Mouse (Mus musculus) heart, postnatal 0 days (tissue): ENCODE data around the gene Pccb. TPM values are rescaled to one million over a fixed set of nuclear protein-coding genes. Genes with fewer than 3 reads are reported as not detected.

Experiments used
- ATAC-seq: fragments of 200-750 bp; cut with Nextera tagmentation; 2 replicates; pipeline ENCODE4 v1.8.0; 2017; ENCODE audit warnings: low read depth, moderate number of reproducible peaks, moderate library complexity; ENCODE audit not compliant: insufficient read depth
- DNase-seq: peaks from one replicate; pipeline ENCODE4 v3.0.0-alpha.2; 2016; ENCODE audit warnings: low spot score
- H3K27ac ChIP-seq: fragments of 300-500 bp; sonication (generic); 2 replicates; pipeline ENCODE4 v1.5.1; 2014; ENCODE audit warnings: low read depth, mild to moderate bottlenecking
- H3K27me3 ChIP-seq: fragments of 300-500 bp; sonication (generic); 2 replicates; pipeline ENCODE4 v1.6.1; 2014; ENCODE audit warnings: low read length, mixed read lengths; ENCODE audit not compliant: control insufficient read depth, insufficient read depth
- H3K36me3 ChIP-seq: fragments of 300-500 bp; sonication (generic); replicated peaks from 2 replicates; pipeline ENCODE4 v1.6.1; 2014; ENCODE audit warnings: low read length, mixed read lengths; ENCODE audit not compliant: control insufficient read depth, insufficient read depth
- H3K4me1 ChIP-seq: fragments of 300-500 bp; sonication (generic); 2 replicates; pipeline ENCODE4 v1.6.1; 2014; ENCODE audit warnings: antibody characterized with exemption; ENCODE audit not compliant: control insufficient read depth, insufficient read depth
- H3K4me2 ChIP-seq: fragments of 300-500 bp; sonication (generic); 2 replicates; pipeline ENCODE4 v1.6.1; 2014; ENCODE audit warnings: low read depth, mild to moderate bottlenecking, low read length, moderate library complexity
- H3K4me3 ChIP-seq: fragments of 300-500 bp; sonication (generic); 2 replicates; pipeline ENCODE4 v1.5.1; 2014; ENCODE audit warnings: low read depth, low read length
- H3K9ac ChIP-seq: fragments of 300-500 bp; sonication (generic); replicated peaks from 2 replicates; pipeline ENCODE4 v1.6.1; 2014; ENCODE audit warnings: low read depth, low read length, mixed read lengths
- H3K9me3 ChIP-seq: fragments of 300-500 bp; sonication (generic); replicated peaks from 2 replicates; pipeline ENCODE4 v1.6.1; 2016; ENCODE audit warnings: low read length; ENCODE audit not compliant: control insufficient read depth
- CTCF ChIP-seq: IDR thresholded peaks from 2 replicates; pipeline ENCODE4 v1.5.1; 2016; ENCODE audit warnings: antibody characterized with exemption, control low read depth, low read depth
- EP300 ChIP-seq: IDR thresholded peaks from 2 replicates; pipeline ENCODE4 v1.6.1; 2016; ENCODE audit warnings: antibody characterized with exemption, low read depth
- WGBS: fragments of 180-500 bp; shearing (Covaris S2); extraction: QIAGEN DNeasy Blood & Tissue Kit; methylation state at CpG from one replicate; pipeline ENCODE4 v1.1.7; 2014; 5-methylcytosine and 5-hydroxymethylcytosine counted together
- polyA plus RNA-seq: library from polyadenylated mRNA; unstranded; fragments of >200 nt; fragmentation: Nextera tagmentation; extraction: Ambion mirVana; gene quantifications from 2 replicates; pipeline ENCODE4 v1.2.1, GENCODE M21; 2015
- total RNA-seq: library from RNA; depleted of rRNA; stranded (reverse); fragments of >200 nt; gene quantifications from 2 replicates; pipeline ENCODE4 v1.2.3, GENCODE M21; 2014; ENCODE audit warnings: low replicate concordance

Gene Pccb
- total and polyA plus RNA-seq, 2 experiments from 2014 or later = 32.2 to 80.8 TPM

DNA sequence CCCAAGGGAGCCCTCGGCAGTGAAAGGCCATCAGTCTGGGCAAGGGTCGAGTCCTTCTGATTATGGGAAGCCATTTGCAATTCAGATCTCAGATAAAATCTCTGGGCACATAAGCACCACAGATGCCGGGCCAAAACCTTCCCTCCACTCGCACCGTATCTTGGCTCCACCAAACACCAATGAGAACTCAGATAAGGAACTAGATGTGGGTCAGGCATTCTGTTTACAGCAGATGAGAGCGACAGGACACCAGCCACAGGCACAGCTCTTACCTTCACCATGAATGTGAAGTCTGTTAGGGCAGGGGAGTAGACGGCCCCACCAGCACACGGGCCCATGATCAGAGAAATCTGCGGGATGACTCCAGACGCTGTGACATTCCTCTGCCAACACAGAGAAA, 22.3 kb downstream of the Pccb start:
- Histone ChIP-seq H3K27ac (no peak overlapping the region), H3K36me3 (peaks cover 32% of the 10 kb centered on the region), H3K4me2 (no peak overlapping the region), H3K4me1 (no peaks in the 10 kb centered on the region), H3K4me3 (no peak overlapping the region), H3K27me3 (no peaks in the 10 kb centered on the region), H3K9me3 (no peaks in the 10 kb centered on the region), H3K9ac (no peak overlapping the region)
- ATAC-seq (no peak), DNase-seq (no peak)
- WGBS = 60% methylated on average over 10 of the region's 10 CpGs
- no peak for TF ChIP-seq EP300
- no peak for TF ChIP-seq CTCF

DNA sequence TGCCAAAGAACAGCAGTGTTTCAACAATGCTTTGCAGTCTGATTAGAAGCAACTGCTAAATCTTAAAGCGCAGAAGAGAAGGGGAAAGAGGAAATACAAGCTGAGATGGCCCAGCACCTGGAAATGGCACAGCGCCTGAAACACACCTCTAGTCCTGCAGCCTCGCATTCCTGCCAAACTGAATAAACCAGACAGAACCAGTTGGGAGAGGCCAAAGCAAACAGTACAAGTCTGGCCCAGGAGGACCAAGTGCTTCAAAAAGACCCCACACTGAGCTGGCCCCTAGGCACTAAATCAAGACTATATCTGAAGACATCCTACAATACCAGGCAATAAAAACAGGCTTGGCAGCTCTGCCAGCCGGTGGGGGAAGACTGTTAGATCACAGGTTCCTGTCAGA, 28.8 kb downstream of the Pccb start:
- Histone ChIP-seq H3K36me3 (peaks cover 12% of the 10 kb centered on the region), H3K4me3 (no peak overlapping the region), H3K9me3 (peaks cover 2% of the 10 kb centered on the region; the same call in 1 of the 2 replicates), H3K27ac (no peak overlapping the region), H3K9ac (no peak overlapping the region), H3K4me1 (no peaks in the 10 kb centered on the region), H3K27me3 (no peaks in the 10 kb centered on the region), H3K4me2 (no peak overlapping the region)
- TF ChIP-seq EP300 = no peak
- no peak for TF ChIP-seq CTCF
- WGBS = 83% methylated on average over 4 of the region's 4 CpGs
- ATAC-seq (no peak), DNase-seq (no peak)

DNA sequence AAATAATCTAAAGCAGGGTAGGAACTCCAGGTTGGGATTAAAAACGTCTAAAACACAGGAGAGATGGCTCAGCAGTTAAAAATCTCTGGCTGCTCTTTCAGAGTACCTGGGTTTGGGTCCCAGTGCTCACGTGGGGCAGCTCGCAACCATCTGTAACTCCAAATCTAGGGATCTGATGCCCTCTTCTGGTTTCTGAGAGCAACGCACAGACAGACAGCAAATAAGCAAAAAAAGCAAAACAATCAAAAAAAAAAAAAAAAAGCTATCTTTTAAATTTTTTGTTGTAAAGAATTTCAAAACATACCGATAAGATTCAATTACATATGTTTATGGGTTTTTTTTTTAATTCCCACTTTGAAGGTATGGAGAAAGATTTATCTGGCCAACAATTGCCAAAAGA, 31.4 kb downstream of the Pccb start:
- no peak overlapping the region for H3K4me2 ChIP-seq
- no peak for ATAC-seq
- no peak for TF ChIP-seq EP300
- TF ChIP-seq CTCF = no peak
- peaks cover 2% of the 10 kb centered on the region; the same call in 1 of the 2 replicates for H3K9me3 ChIP-seq
- H3K4me3 ChIP-seq = no peak overlapping the region
- H3K27ac ChIP-seq = no peak overlapping the region
- H3K27me3 ChIP-seq = no peaks in the 10 kb centered on the region
- H3K4me1 ChIP-seq = no peaks in the 10 kb centered on the region
- H3K36me3 ChIP-seq = peaks cover 4% of the 10 kb centered on the region
- H3K9ac ChIP-seq = no peak overlapping the region
- DNase-seq = no peak
- 86% methylated on average over 5 of the region's 5 CpGs for WGBS

DNA sequence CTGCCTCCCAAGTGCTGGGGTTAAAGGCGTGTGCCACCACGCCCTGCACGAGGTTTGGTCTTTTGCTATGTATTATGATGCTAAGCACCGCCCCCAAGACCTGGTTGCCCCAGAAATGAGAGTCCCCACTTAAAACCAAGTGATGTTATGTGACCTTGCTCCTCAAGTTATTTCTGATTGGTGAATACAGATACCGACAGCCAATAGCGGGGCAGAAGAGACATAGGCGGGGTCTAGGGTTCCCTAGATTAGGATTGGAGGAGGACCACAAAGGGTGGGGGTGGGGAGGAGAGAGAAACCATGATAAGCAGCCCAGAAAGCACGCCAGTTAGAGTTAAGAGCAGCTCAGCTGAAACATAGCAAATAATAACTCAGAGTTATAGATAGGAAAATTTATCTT, 31.9 kb downstream of the Pccb start:
- Histone ChIP-seq H3K4me3 (no peak overlapping the region), H3K4me1 (no peaks in the 10 kb centered on the region), H3K9me3 (peaks cover 2% of the 10 kb centered on the region; the same call in 1 of the 2 replicates), H3K27ac (no peak overlapping the region), H3K36me3 (peaks cover 6% of the 10 kb centered on the region), H3K4me2 (no peak overlapping the region), H3K9ac (no peak overlapping the region), H3K27me3 (no peaks in the 10 kb centered on the region)
- TF ChIP-seq CTCF (no peak), EP300 (no peak)
- WGBS = 91% methylated on average over 8 of the region's 8 CpGs
- DNase-seq = no peak
- ATAC-seq = no peak

DNA sequence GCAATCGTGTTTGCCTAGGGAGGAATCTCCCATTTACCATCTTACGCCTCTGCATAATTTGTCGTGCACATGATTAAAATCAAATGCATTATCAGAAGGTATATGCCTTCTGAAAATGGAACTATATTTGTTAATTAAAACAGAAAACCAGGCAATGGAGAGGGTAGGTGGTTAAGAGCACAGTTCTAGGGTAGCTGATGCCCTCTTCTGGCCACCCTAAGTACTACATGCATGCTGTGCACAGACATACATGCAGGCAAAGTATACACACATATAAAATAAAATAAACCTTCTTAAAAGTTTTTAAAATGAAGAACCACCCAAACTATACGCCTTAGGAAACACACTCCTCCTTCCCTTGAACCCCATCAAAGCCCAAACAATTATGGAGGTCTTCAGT, 32.6 kb downstream of the Pccb start:
- H3K4me1 ChIP-seq = no peaks in the 10 kb centered on the region
- H3K4me3 ChIP-seq = no peak overlapping the region
- H3K27ac ChIP-seq = no peak overlapping the region
- DNase-seq (no peak), ATAC-seq (no peak)
- TF ChIP-seq CTCF = peak; percentile 27; the same call in 1 of the 2 replicates
- TF ChIP-seq EP300 = no peak
- H3K4me2 ChIP-seq = no peak overlapping the region
- peaks cover 8% of the 10 kb centered on the region for H3K36me3 ChIP-seq
- 91% methylated on average over 4 of the region's 4 CpGs for WGBS
- H3K9me3 ChIP-seq = peaks cover 2% of the 10 kb centered on the region; the same call in 1 of the 2 replicates
- no peaks in the 10 kb centered on the region for H3K27me3 ChIP-seq
- H3K9ac ChIP-seq = no peak overlapping the region

DNA sequence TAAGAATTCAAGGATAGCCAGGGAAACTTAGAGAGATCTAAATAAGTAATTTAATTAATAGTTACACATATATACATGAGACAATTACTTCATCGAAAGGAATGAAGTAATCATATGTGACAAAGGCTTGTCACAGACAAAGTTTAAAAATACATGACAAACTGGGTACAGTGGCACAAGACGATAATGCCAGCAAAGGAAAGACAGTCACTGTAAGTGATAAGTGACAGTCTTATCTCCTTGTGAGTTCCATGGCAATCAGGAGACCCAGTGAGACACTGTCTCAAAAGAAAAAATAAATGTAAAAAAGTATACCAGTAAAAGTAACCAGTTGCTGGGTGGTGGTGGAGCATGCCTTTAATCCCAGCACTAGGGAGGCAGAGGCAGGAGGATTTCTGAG, 37.6 kb downstream of the Pccb start:
- Histone ChIP-seq H3K27me3 (no peaks in the 10 kb centered on the region), H3K9me3 (no peaks in the 10 kb centered on the region), H3K36me3 (peaks cover 40% of the 10 kb centered on the region), H3K9ac (no peak overlapping the region), H3K27ac (no peak overlapping the region), H3K4me2 (no peak overlapping the region), H3K4me3 (no peak overlapping the region), H3K4me1 (no peaks in the 10 kb centered on the region)
- WGBS = 65% methylated on average over 2 of the region's 2 CpGs
- no peak for ATAC-seq
- no peak for TF ChIP-seq EP300
- TF ChIP-seq CTCF = no peak
- no peak for DNase-seq
